14 mouse cellular contexts compared by ENCODE assay signal in the genomic region with DNA sequence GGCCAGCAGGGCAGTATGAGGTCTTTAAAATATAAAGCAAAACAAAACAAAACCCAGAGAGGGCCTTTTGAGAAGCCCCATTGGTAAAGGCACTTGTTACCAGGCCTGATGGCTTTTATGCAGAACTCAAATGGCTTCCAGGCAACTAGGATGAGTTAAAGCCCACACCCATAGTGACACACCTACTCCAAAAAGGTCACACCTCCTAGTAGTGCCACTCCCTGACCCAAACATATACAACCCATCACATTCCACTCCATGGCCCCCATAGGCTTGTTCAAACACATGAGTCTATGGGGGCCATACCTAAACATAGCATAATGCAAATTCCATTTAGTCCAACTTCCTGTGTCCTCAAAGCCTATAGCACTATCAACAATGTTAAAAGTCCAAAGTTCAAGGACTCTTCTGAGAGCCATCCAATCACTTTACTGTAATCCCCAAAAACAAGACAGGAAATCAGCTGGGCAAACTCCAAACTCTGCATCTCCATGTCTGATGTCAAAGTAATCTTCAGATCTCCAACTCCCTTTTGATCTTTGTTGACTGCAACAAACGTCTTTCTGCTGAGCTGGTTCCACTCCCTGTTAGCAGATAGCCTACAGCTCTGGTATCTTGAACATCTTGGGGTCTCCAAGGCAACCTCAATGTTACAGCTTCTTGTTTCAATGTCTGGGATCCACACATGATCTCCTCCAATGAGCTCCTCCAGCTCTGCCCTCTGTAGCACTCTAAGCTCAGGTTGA.
"Had no signal": no experiment of that assay in that cellular context is flagged by ENCODE, and none has a peak within 500 bp of the region (broad histone marks: within the 10 kb centered on the region; RNA-seq: fewer than 3 reads in every experiment).

No protein-coding gene starts in this region.

- H3K9me3 ChIP-seq: limb, embryonic 13.5 days; lung, embryonic 15.5 days; midbrain, embryonic 13.5 days; neural tube, embryonic 15.5 days had no signal

- H3K4me2 ChIP-seq: limb, embryonic 13.5 days; lung, embryonic 15.5 days; midbrain, embryonic 13.5 days; neural tube, embryonic 15.5 days had no signal

- H3K4me1 ChIP-seq: limb, embryonic 13.5 days; lung, embryonic 15.5 days; midbrain, embryonic 13.5 days; neural tube, embryonic 15.5 days had no signal

- DNase-seq: kidney, adult 11 months; kidney, adult 9 months; kidney, postnatal 36 days; layer of hippocampus, adult 9-11 months; left cerebral cortex, postnatal 4 days; right cerebral cortex, adult 18-20 months; thymus, adult 18-20 months; thymus, postnatal 25 days had no signal

- H3K27me3 ChIP-seq: limb, embryonic 13.5 days; lung, embryonic 15.5 days; midbrain, embryonic 13.5 days; neural tube, embryonic 15.5 days had no signal

- ATAC-seq: midbrain, embryonic 13.5 days had no signal

- H3K9ac ChIP-seq: limb, embryonic 13.5 days; liver, embryonic 14.5 days; lung, embryonic 15.5 days; midbrain, embryonic 13.5 days; neural tube, embryonic 15.5 days had no signal

- H3K36me3 ChIP-seq: limb, embryonic 13.5 days; lung, embryonic 15.5 days; midbrain, embryonic 13.5 days; neural tube, embryonic 15.5 days had no signal

- H3K27ac ChIP-seq: kidney, postnatal 0 days; limb, embryonic 13.5 days; liver, embryonic 14.5 days; lung, embryonic 15.5 days; midbrain, embryonic 13.5 days; neural tube, embryonic 15.5 days had no signal

- H3K4me3 ChIP-seq: limb, embryonic 13.5 days; lung, embryonic 15.5 days; midbrain, embryonic 13.5 days; neural tube, embryonic 15.5 days had no signal
